Mouse (Mus musculus): ENCODE data around the gene Ttc27. TPM values are rescaled to one million over a fixed set of nuclear protein-coding genes. Genes with fewer than 3 reads are reported as not detected.

Ttc27 gene
- polyA plus RNA-seq, 1 experiment from 2014 or later = 15.5 TPM

- Histone ChIP-seq H3K27ac (replicated peaks) (no peak overlapping the region), H3K4me2 (no peak overlapping the region), H3K9ac (no peak overlapping the region), H3K27me3 (no peaks in the 10 kb centered on the region), H3K4me1 (replicated peaks) (peaks cover 15% of the 10 kb centered on the region), H3K4me3 (no peak overlapping the region), H3K36me3 (no peaks in the 10 kb centered on the region), H3K9me3 (no peaks in the 10 kb centered on the region)
- ATAC-seq (ENCODE audit: low FRiP score, low read depth) = no peak
- 72% methylated on average over 14 of the region's 14 CpGs for WGBS
Observed at GRCm38 (mm10) chr17:74870177-74871160, 152.9 kb downstream of the Ttc27 start.

- no peak overlapping the region for H3K27ac ChIP-seq (replicated peaks)
- 85% methylated on average over 9 of the region's 9 CpGs for WGBS
- H3K4me3 ChIP-seq = no peak overlapping the region
- H3K9me3 ChIP-seq = no peaks in the 10 kb centered on the region
- no peaks in the 10 kb centered on the region for H3K27me3 ChIP-seq
- no peak for ATAC-seq (ENCODE audit: low FRiP score, low read depth)
- H3K4me2 ChIP-seq = no peak overlapping the region
- H3K4me1 ChIP-seq (replicated peaks) = peaks cover 1% of the 10 kb centered on the region; the same call in 1 of the 2 replicates
- H3K36me3 ChIP-seq = no peaks in the 10 kb centered on the region
- H3K9ac ChIP-seq = no peak overlapping the region
Observed at GRCm38 (mm10) chr17:74872567-74872966, 155.0 kb downstream of the Ttc27 start.

GRCm38 (mm10) chr17:74873756-74874155 is 156.2 kb downstream of the Ttc27 start:
- WGBS = 68% methylated on average over 1 of the region's 1 CpGs
- H3K36me3 ChIP-seq = no peaks in the 10 kb centered on the region
- no peak overlapping the region for H3K4me2 ChIP-seq
- ATAC-seq (ENCODE audit: low FRiP score, low read depth) = no peak
- H3K27me3 ChIP-seq = no peaks in the 10 kb centered on the region
- H3K9ac ChIP-seq = no peak overlapping the region
- H3K4me3 ChIP-seq = no peak overlapping the region
- H3K9me3 ChIP-seq = no peaks in the 10 kb centered on the region
- H3K4me1 ChIP-seq (replicated peaks) = no peaks in the 10 kb centered on the region
- H3K27ac ChIP-seq (replicated peaks) = no peak overlapping the region

GRCm38 (mm10) chr17:74875740-74876139 is 158.2 kb downstream of the Ttc27 start:
- Histone ChIP-seq H3K4me1 (replicated peaks) (no peaks in the 10 kb centered on the region), H3K4me2 (no peak overlapping the region), H3K27ac (replicated peaks) (no peak overlapping the region), H3K9me3 (no peaks in the 10 kb centered on the region), H3K27me3 (no peaks in the 10 kb centered on the region), H3K36me3 (no peaks in the 10 kb centered on the region), H3K4me3 (no peak overlapping the region), H3K9ac (no peak overlapping the region)
- WGBS = 93% methylated on average over 5 of the region's 5 CpGs
- no peak for ATAC-seq (ENCODE audit: low FRiP score, low read depth)

- no peak overlapping the region for H3K9ac ChIP-seq
- ATAC-seq (ENCODE audit: low FRiP score, low read depth) = no peak
- H3K9me3 ChIP-seq = no peaks in the 10 kb centered on the region
- H3K36me3 ChIP-seq = no peaks in the 10 kb centered on the region
- no peak overlapping the region for H3K27ac ChIP-seq (replicated peaks)
- no peaks in the 10 kb centered on the region for H3K4me1 ChIP-seq (replicated peaks)
- no peak overlapping the region for H3K4me3 ChIP-seq
- H3K4me2 ChIP-seq = no peak overlapping the region
- 85% methylated on average over 10 of the region's 10 CpGs for WGBS
- no peaks in the 10 kb centered on the region for H3K27me3 ChIP-seq
Observed at GRCm38 (mm10) chr17:74876954-74877353, 159.4 kb downstream of the Ttc27 start.

- no peaks in the 10 kb centered on the region for H3K36me3 ChIP-seq
- no peak for ATAC-seq (ENCODE audit: low FRiP score, low read depth)
- no peaks in the 10 kb centered on the region for H3K4me1 ChIP-seq (replicated peaks)
- H3K4me3 ChIP-seq = no peak overlapping the region
- no peak overlapping the region for H3K4me2 ChIP-seq
- H3K27ac ChIP-seq (replicated peaks) = no peak overlapping the region
- H3K9ac ChIP-seq = no peak overlapping the region
- no peaks in the 10 kb centered on the region for H3K27me3 ChIP-seq
- H3K9me3 ChIP-seq = no peaks in the 10 kb centered on the region
- WGBS = 83% methylated on average over 7 of the region's 7 CpGs
Observed at GRCm38 (mm10) chr17:74879768-74880167, 162.2 kb downstream of the Ttc27 start.

- H3K4me1 ChIP-seq (replicated peaks) = no peaks in the 10 kb centered on the region
- H3K4me2 ChIP-seq = no peak overlapping the region
- H3K4me3 ChIP-seq = no peak overlapping the region
- 69% methylated on average over 7 of the region's 7 CpGs for WGBS
- no peaks in the 10 kb centered on the region for H3K27me3 ChIP-seq
- no peak overlapping the region for H3K9ac ChIP-seq
- no peaks in the 10 kb centered on the region for H3K9me3 ChIP-seq
- H3K36me3 ChIP-seq = no peaks in the 10 kb centered on the region
- H3K27ac ChIP-seq (replicated peaks) = no peak overlapping the region
- no peak for ATAC-seq (ENCODE audit: low FRiP score, low read depth)
Observed at GRCm38 (mm10) chr17:74887039-74887438, 169.5 kb downstream of the Ttc27 start.

- Histone ChIP-seq H3K9ac (no peak overlapping the region), H3K4me1 (replicated peaks) (no peaks in the 10 kb centered on the region), H3K9me3 (no peaks in the 10 kb centered on the region), H3K4me2 (no peak overlapping the region), H3K36me3 (no peaks in the 10 kb centered on the region), H3K4me3 (no peak overlapping the region), H3K27me3 (no peaks in the 10 kb centered on the region), H3K27ac (replicated peaks) (no peak overlapping the region)
- no peak for ATAC-seq (ENCODE audit: low FRiP score, low read depth)
- 76% methylated on average over 11 of the region's 11 CpGs for WGBS
Observed at GRCm38 (mm10) chr17:74888836-74889534, 171.5 kb downstream of the Ttc27 start.

GRCm38 (mm10) chr17:74889535-74890117 is 172.1 kb downstream of the Ttc27 start:
- ATAC-seq (ENCODE audit: low FRiP score, low read depth) = no peak
- WGBS = 89% methylated on average over 11 of the region's 11 CpGs

GRCm38 (mm10) chr17:74902453-74902852 is 184.9 kb downstream of the Ttc27 start:
- Histone ChIP-seq H3K9me3 (no peaks in the 10 kb centered on the region), H3K4me2 (no peak overlapping the region), H3K4me3 (no peak overlapping the region), H3K36me3 (no peaks in the 10 kb centered on the region), H3K9ac (no peak overlapping the region), H3K4me1 (replicated peaks) (no peaks in the 10 kb centered on the region), H3K27ac (replicated peaks) (no peak overlapping the region), H3K27me3 (no peaks in the 10 kb centered on the region)
- no peak for ATAC-seq (ENCODE audit: low FRiP score, low read depth)
- 98% methylated on average over 7 of the region's 7 CpGs for WGBS

More at GRCm38 (mm10) chr17:74889535-74890117, 172.1 kb downstream of the Ttc27 start:
- Histone ChIP-seq H3K4me2 (no peak overlapping the region), H3K9ac (no peak overlapping the region), H3K36me3 (no peaks in the 10 kb centered on the region), H3K9me3 (no peaks in the 10 kb centered on the region), H3K27me3 (no peaks in the 10 kb centered on the region), H3K4me3 (no peak overlapping the region), H3K4me1 (replicated peaks) (no peaks in the 10 kb centered on the region), H3K27ac (replicated peaks) (no peak overlapping the region)

GRCm38 (mm10) chr17:74903411-74904331 is 186.1 kb downstream of the Ttc27 start:
- 61% methylated on average over 16 of the region's 16 CpGs for WGBS
- H3K9ac ChIP-seq = no peak overlapping the region
- H3K27ac ChIP-seq (replicated peaks) = no peak overlapping the region
- H3K36me3 ChIP-seq = no peaks in the 10 kb centered on the region
- H3K4me3 ChIP-seq = no peak overlapping the region
- no peaks in the 10 kb centered on the region for H3K4me1 ChIP-seq (replicated peaks)
- no peak overlapping the region for H3K4me2 ChIP-seq
- no peak for ATAC-seq (ENCODE audit: low FRiP score, low read depth)
- H3K27me3 ChIP-seq = no peaks in the 10 kb centered on the region
- H3K9me3 ChIP-seq = no peaks in the 10 kb centered on the region

Measured in hindbrain, embryonic 15.5 days (tissue).